Mouse (Mus musculus) left cerebral cortex, adult 9 months (tissue): ENCODE results near the gene Zfp771.

Experiments used
- DNase-seq, 2 experiments: peaks; one replicate each; pipeline ENCODE4 v3.0.0; 2022; ENCODE audit warnings: low spot score in 2 of 2

Zfp771 gene

DNA sequence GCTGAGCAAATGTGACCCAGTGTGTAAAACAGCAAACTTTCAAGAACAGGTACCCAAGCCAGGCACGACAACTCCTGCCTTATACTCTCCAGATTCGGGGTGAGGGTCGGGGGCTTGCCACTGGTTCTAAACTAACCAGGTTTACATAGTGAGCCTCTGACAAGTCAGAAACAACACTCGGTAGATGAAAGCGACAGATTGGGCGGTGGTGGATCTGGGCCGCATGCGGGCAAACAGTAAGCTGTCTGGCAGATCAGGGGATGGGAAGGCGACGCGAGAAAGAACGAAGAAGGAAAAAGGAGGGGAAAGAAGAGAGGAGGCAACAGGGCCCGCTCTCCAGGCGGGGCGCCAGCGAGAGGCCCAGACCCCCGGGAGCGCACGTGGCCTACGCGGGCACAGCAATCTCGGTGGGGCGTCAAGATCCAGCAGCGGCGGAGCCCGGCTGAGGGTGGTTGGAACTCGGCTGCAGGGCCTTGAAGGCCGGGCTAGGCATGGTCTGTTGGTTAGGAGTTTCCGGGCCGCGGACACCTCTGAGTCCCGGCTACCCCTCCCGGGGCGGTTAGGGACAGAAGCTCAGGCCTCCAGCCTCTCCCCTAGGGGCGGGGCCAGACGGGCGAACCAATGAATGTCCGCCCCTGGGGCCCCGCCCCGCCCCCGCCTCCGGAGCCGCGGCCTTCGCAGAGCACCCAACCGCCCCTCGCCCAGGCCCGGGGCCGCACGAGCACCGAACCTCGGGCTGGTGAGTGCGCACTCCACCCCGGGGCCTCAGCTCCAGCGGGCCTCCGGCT is at the start of gene Zfp771:
Zfp771 (plus strand) TSS at position 405 of the 788 bp plus-strand sequence.
- peak; percentile 78 to 93 for DNase-seq

GRCm38 (mm10) chr7:127194633-127195029 is 49.4 kb upstream of the Zfp771 start:
- DNase-seq: no peak

DNA sequence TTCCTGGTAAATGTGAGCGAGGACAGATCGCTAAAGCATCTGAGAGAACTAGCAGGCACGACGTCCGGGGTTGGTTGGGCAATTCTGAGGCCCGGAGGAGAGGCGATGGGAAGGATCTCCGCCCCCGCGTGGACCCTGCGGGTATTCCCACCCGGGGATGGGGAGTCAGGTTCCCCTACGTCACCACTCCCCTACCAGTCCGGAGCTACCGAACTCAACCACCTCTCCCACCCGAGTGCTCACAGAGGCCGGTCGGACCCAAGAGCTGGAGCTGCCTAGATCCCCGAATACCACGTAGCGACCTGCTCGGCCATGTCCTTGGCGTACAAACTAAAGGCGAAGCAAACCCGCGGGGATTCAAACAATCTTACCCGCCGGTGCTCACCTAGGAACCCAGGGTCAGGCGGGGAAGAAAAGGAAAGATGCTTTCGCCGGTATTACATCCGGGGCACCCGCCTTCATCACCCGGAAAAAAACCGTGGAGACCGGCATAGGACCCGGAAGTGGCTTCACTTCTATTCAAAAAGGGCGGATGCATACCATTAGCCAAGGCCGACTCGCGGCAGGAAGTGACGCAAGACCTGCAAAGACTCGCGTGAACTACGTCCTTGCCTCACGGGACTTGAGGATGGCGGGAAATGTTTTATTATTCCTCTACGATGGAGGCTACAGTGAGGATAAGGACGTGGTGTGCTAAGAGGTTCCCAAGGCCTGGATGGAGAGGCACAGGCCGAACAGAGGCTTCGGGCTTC is 48.4 kb upstream of the Zfp771 start, which contains the start of gene Cd2bp2:
Cd2bp2 (minus strand) TSS at position 507 of the 752 bp plus-strand sequence.
- peak; percentile 96 to 97 for DNase-seq

DNA sequence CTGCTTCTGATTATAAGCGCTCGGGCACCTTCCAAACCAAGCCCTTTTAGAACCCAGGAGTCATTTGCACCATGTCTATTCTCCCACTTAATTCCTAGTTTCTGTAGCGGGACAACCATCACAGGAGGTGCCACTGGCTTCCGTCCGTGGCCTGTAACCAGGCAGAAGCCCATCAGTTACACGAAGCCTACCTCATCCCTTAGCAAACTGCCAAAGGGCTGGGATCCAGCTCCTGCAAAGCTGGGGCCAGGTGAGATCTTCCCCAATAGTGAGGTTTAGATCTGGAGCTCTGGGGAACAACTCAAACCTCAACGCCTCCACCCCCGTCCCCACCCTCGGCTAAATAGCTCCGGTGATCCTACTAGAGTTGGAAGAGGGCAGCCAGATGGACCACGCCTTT is 47.6 kb upstream of the Zfp771 start:
- DNase-seq: no peak

DNA sequence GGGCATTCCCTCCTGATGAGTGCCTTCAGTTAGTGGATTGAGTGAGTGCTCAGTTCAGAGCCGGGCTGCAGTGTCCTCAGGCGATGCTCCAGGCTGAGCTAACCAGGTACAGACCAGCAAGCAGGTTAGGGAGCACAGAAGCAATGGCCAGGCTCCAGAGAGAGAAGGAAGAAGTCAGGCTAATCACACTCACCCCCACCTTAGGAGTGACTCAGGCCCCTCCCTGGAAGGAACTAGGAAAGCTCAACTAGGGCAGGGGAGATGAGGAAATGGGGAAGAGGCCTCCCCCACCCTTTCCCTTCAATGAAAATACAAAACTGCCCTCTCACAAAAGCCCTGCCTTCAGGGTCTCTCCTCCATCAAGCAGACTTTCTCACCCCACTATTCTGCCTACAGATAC is 37.5 kb upstream of the Zfp771 start:
- no peak for DNase-seq

DNA sequence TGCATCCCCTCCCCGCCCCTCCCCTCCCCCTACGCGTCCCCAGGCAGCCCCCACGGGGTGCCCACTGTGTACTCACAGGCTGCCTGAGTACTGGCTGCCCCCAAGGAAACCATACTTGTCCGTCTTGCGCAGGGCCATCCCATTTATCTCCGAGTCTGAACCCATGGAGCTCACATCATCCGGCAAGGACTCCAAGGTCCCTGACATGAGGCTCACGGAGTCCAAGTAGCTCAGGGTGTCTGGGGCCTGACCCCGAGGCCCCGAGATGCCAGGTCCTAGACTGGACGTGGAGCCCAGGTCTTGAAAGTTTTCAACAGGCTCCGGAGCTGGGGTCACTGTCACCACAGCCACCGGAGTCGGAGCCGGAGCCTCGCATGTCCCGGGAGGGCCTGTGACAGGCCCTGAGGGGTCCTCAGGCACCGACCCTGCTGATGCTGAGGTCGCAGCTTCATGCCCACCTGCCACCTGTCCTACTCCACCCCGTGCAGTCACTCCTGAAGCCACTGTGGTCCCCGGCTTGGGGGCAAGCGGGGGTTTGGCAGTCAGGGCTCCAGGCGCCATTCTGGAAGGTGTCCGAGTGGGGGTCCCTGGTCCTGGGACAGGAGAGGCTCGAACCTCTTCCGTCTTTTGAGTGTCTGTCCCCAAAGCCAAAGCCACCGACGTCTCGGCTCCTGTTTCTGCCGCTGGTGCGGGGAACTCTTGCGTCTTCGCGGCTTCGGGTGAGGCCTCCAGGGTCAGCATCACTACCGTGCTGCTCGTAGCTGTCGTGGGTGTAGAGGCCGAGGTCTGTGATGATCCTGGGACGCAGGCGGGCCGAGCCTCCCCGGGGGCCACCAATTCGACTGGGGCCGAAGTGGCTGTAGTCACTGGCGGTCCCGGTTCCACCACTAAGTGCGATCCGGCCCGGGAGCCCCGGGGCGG is 36.4 kb upstream of the Zfp771 start:
- DNase-seq: no peak

- no peak for DNase-seq
These were observed 35.9 kb upstream of the Zfp771 start, which contains the start of gene Tbc1d10b for GRCm38 (mm10) chr7:127208295-127208552. Tbc1d10b (minus strand) TSS chr7:127208468.

DNA sequence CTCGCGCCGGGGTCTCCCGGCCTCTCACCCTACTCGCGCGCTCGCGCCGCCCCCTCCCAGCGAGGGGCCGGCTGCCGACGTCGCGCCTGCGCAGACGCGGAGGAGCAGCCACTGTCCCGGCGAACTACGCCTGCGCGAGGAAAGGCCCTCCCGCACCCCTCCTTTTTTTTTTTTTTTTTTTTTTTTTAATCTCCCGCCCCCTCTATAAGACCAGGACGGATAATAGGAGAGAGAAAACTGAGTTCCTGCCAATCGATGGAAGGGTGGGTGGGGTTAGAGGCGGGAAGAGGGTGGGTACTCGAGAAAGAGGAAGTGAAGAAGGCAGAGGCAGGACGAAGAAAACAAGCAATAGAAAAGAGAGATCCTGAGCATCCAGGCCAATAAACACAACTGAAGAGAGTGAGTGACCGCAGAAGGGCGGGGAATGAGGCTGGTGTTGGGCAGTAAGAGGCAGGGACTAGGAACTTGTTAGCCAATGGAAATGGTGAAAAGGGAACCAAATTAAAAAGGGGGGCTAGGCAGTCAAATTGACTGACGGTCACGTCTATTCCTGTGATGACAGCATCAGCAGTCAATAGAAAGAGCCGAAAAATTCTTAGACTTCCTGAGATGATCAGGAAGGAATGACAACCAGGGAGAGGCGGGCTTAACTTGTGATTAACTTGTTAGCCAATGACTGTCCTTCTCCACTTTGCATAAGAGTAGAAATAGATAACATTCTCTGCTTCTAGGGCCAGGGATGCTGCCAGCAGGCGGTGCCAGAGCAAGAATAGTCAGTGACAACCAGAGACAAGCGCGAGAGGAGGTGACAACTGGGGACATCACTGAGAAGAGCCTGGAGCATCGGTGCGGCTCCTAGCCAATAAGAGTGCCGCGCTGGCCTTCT is 35.3 kb upstream of the Zfp771 start, which contains the start of gene Mylpf:
Mylpf (plus strand) TSS at position 338 of the 886 bp plus-strand sequence.
- DNase-seq: peak; percentile 97 to 99

DNA sequence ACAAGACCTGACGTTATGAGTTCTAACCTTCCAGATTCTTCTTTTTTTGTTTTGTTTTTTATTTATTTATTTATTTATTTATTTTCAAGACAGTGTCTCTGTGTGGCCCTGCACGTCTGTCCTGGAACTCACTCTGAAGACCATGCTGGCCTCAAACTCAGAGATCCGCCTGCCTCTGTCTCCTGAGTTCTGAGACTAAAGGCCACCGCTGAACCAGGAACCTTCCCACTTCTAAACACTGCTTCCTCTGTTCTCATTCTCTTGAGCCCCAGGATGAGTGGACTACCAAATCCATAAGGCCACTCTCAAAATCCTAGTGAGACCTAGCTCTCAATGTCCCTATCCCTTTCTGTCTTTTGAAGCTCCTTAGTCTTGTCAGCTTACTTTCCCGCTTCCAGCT is 34.2 kb upstream of the Zfp771 start:
- no peak for DNase-seq

- no peak for DNase-seq
These were observed 33.8 kb upstream of the Zfp771 start for GRCm38 (mm10) chr7:127210266-127210665.

DNA sequence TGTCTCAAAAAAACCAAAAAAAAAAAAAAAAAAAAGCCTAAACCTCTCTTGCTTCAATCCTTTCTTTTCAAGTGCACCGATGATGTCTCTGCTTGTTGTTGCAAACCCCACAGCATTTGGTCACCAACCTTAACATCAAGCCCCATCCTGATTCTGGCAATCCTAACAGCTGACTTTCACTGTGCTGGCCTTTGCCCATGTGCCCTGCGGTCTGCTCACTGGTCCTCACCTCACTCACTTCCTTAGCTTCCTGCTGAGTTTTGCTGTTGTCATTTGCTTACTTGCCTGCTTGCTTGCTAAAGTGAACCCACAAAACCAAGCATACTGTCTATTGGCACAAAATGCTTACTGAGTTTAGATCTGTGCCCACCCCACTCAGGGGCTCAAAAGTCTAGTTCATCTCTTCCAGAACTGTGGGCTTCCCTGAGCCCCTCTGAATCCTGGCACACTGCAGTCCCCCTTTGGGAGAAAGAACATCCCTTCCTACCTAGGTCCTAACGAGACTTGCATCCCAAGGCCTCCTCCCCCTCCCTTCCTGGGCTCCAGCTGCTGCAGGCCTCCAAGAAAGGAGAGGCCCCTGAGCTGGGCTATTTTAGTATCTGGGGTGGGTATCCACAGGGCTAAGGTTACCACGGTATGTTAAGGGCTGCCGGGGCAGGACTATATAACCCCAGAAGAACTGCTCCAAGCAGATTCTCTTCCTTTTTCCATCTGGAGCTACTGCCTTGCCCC is 32.9 kb upstream of the Zfp771 start:
- DNase-seq: no peak

DNA sequence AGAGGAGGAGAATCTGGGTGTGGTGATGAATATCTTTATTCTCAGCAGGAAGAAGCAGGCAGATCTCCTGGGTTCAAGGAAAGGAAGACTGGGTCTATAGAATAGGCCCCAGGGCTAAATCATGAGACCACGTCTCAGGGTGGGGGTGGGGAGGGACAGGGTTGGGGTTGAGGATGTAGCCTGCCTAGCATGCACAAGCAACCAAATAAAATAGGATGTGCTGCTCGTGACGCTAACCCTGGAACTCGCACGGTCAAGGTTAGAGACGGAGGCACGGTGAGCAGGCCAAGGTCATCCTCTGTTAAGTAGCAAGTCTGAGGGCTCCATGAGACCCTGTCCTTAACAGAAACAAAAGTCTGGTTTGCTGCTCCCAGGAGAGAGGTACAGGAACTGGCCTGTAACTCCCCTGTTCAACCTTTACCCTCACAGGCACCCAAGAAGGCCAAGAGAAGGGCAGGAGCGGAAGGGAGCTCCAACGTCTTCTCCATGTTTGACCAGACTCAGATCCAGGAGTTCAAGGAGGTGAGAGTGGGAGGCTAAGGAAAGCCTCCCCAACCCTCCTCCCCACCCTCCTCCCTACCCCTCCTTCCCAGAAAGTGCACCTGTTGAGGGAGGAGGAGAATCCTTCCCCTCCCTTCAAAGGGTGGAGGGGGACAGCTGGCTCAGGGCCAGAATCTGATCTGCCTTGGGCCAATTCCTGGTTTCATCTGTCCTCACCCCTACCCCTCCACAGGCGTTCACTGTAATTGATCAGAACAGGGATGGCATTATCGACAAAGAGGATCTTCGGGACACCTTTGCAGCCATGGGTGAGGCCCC is 31.4 kb upstream of the Zfp771 start:
- no peak for DNase-seq

DNA sequence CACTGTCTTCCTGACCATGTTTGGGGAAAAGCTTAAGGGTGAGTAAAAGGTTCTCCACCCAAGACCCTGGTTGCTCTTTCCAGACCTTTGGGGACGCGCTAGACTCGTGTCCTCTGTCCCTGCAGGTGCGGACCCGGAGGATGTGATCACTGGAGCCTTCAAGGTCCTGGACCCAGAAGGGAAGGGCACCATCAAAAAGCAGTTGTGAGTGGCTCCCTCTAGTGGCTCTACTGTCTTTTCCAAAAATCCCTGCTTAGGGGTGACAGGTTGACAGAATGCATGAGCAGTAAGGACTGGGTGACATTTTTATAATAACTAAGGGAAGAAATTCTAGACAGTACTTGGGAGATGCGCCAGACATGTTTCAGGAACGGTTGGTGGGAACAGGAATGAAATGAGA is 30.6 kb upstream of the Zfp771 start:
- DNase-seq: no peak

GRCm38 (mm10) chr7:127213930-127214329 is 30.1 kb upstream of the Zfp771 start:
- no peak for DNase-seq

- no peak for DNase-seq
These were observed 29.6 kb upstream of the Zfp771 start for GRCm38 (mm10) chr7:127214521-127214920.

- DNase-seq: peak in 1 of 2 experiments; percentile 62
These were observed 28.8 kb upstream of the Zfp771 start for GRCm38 (mm10) chr7:127214981-127215871.

- no peak for DNase-seq
These were observed 27.8 kb upstream of the Zfp771 start for GRCm38 (mm10) chr7:127216307-127216706.

- no peak for DNase-seq
These were observed 26.6 kb upstream of the Zfp771 start for GRCm38 (mm10) chr7:127217475-127217874.
